Mouse (Mus musculus) embryonic fibroblast, embryonic 13.5 days (primary cell): ENCODE measurements around the gene Cd160.

Experiments
- CTCF ChIP-seq: IDR thresholded peaks from 2 replicates; pipeline ENCODE4 v1.5.1; 2011; ENCODE audit warnings: mild to moderate bottlenecking, control low read depth, low read length, moderate library complexity, borderline replicate concordance; ENCODE audit not compliant: insufficient read depth
- POLR2A ChIP-seq: IDR thresholded peaks from 2 replicates; pipeline ENCODE4 v1.6.1; 2011; ENCODE audit warnings: low read depth, mild to moderate bottlenecking, control low read depth, low read length, moderate library complexity

GRCm38 (mm10) chr3:96787784-96788183 is 41.4 kb downstream of the Cd160 start:
- TF ChIP-seq CTCF (no peak), POLR2A (no peak)
